Mouse (Mus musculus) erythroblast, embryonic 14.5 days (primary cell): ENCODE results near the gene Vstm2a.

Experiments
- GATA1 ChIP-seq: IDR thresholded peaks from 2 replicates; pipeline ENCODE4 v1.6.1; 2012; ENCODE audit warnings: low read length, inconsistent platforms, mixed read lengths
- TAL1 ChIP-seq: IDR thresholded peaks from 3 replicates; pipeline ENCODE4 v1.6.1; 2012; ENCODE audit warnings: low read length, inconsistent platforms, mixed read lengths

DNA sequence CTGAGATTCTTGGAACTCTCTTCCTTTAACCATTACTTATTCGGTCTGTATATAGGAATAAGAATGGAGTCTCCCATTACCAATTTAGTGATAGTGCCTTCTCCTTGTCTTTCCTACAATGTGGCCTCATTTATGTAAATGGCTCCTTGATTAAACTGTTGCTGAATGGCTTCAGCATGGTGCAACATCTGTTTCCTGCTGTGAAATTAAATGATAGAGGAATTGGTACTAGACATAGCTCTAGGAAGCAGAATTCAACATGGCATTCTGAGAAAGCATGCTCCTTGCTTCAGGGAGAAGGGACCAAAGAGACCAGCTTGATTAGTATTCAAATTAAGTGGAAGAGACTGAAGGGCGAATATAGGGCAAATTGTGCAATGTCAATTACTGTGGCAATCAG is 57.6 kb downstream of the Vstm2a start:
- TF ChIP-seq GATA1: no peak
- no peak for TF ChIP-seq TAL1
